Mouse (Mus musculus) cortical plate, adult 2 months (tissue): ENCODE measurements around the gene Pigl.

Experiments used
- CTCF ChIP-seq: fragments of 200-500 bp; IDR thresholded peaks from 2 replicates; pipeline ENCODE4 v1.5.1; 2011; ENCODE audit warnings: mild to moderate bottlenecking, control low read depth, low read length; ENCODE audit not compliant: insufficient read depth; ENCODE audit errors: extremely low read depth
- POLR2A ChIP-seq: fragments of 200-500 bp; IDR thresholded peaks from 2 replicates; pipeline ENCODE4 v1.6.1; 2011; ENCODE audit warnings: mild to moderate bottlenecking, low read length, control low read depth; ENCODE audit not compliant: insufficient read depth; ENCODE audit errors: extremely low read depth

GRCm38 (mm10) chr11:62493701-62494100 is 35.4 kb downstream of the Pigl start:
- TF ChIP-seq CTCF (no peak), POLR2A (no peak)
